Mouse (Mus musculus) erythroblast, adult 5-6 weeks (primary cell): ENCODE measurements around the gene Exo5. TPM values are rescaled to one million over a fixed set of nuclear protein-coding genes. Genes with fewer than 3 reads are reported as not detected.

ENCODE experiments used
- ATAC-seq: replicated peaks from 2 replicates; pipeline ENCODE4 v1.8.0; 2016; ENCODE audit warnings: moderate number of reproducible peaks, mild to moderate bottlenecking, moderate TSS enrichment, inconsistent platforms; ENCODE audit not compliant: poor library complexity, low FRiP score, severe bottlenecking
- total RNA-seq, 2 experiments: library from RNA; stranded (forward) in 1 of 2; stranded (reverse) in 1 of 2; fragments of 150-400 nt in 1 of 2; fragments of 200-764, 138-1000 nt in 1 of 2; gene quantifications; 2 replicates each; pipeline versions ENCODE4 v1.2.3 to v1.2.4; 2015 to 2017; ENCODE audit warnings: low replicate concordance in 2 of 2

Gene Exo5
- total RNA-seq, 2 experiments from 2014 or later, result 4.1 to 21.1 TPM

- ATAC-seq, result no peak
These were observed 13.7 kb downstream of the Exo5 start for GRCm38 (mm10) chr4:120911086-120911485.

- ATAC-seq, result no peak
These were observed 15.2 kb downstream of the Exo5 start for GRCm38 (mm10) chr4:120909558-120910150.

- ATAC-seq, result no peak
These were observed 19.2 kb downstream of the Exo5 start for GRCm38 (mm10) chr4:120905644-120906043.

DNA sequence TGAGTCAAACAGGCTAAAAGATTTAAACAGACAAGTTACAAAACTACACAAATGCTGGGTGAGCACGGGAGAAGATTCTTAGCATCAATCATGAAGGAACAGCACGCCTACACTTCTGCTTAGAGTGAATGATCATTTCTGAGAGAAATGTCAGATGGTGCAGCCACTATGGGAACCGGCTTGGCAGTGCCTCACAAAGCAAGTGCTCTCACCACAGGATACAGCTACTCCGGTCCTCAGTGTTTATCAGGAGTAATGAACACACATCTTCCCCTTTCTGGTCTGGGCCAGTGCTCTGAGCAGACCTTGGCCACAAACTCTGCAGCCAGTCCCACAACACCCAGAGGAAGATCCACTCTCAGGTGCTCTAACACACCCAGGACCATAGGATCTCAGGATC, 20.3 kb downstream of the Exo5 start:
- ATAC-seq, result no peak

DNA sequence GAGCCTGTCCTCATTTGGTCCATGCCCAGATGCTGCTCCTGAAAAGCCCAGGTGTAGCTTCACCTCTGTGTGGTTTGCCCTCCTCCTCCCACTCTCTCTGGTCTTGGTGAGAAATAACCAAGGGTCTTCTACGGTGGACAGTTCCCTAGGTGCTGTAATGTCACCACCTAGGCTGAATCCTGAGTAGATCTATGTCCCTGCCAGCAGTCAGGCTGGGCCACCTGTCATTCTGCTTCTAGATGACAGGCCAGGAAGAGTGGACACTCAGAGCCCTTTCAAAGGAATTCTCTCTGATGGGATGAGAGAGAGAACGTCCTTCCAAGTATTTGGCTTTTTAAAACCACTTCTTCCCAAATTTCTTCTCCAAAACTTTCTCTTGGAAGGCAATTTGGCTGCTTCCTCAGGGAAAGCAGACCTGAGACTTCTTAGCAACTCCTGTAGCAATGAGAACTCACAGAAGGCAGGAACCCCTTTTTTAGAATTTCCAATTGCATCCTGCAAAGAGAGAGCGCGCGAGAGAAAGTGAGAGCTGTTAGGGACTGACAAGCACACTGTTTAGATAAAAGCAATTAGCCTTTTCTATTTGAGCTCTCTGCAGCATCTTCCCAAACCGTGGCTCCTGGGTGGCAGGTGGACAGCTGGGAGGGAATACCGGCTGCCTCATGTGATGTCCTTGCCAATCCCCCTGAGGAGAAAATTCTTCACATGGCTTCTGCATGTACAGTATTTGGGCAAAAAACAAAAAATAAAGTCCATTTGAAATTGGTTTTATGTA, 28.8 kb downstream of the Exo5 start:
- ATAC-seq, result no peak

GRCm38 (mm10) chr4:120895226-120895625, 29.6 kb downstream of the Exo5 start:
- ATAC-seq, result no peak

DNA sequence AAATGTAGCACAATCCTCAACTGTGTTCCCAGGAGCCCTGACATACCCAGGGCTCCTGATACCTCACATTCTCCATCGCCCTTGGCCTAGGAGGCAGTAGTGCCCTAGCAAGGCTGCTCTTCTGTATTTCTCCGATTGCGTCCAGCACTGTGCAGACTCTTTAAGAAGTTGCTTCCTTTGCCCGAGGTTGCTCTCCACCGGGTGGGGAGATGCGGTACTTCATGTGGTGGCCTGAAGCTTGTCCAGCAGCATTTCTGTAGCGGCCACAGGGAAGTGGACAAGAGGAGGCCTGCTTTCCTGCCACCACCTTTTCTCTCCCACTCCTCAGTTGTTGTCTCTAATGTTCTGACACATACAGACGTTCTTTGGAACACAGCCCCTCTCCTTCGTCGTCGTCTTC, 30.2 kb downstream of the Exo5 start:
- ATAC-seq, result no peak

- no peak for ATAC-seq
These were observed 31.0 kb downstream of the Exo5 start for GRCm38 (mm10) chr4:120893656-120894401.

- ATAC-seq, result no peak
These were observed 32.3 kb downstream of the Exo5 start for GRCm38 (mm10) chr4:120892516-120892915.

DNA sequence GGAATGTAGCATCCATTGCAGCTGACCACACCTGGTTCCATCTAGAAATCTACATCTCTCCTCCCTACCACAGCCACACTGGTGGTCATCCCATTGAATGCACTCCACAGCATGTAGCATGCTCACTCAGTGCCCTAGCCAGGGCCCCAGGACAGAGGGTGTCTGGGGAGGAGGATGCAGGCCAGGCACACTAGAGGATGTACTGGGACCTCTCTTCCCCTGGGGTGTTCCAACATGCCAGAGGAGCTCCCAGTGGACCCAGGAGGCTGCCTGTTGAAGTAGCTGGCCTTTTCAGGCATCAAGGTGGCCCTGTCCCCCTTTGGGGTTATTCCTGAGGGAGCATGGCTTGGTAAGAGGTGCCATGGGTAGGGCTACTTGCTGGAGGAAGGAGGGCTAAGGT, 32.9 kb downstream of the Exo5 start:
- no peak for ATAC-seq

- ATAC-seq, result no peak
These were observed 33.9 kb downstream of the Exo5 start for GRCm38 (mm10) chr4:120890754-120891440.

DNA sequence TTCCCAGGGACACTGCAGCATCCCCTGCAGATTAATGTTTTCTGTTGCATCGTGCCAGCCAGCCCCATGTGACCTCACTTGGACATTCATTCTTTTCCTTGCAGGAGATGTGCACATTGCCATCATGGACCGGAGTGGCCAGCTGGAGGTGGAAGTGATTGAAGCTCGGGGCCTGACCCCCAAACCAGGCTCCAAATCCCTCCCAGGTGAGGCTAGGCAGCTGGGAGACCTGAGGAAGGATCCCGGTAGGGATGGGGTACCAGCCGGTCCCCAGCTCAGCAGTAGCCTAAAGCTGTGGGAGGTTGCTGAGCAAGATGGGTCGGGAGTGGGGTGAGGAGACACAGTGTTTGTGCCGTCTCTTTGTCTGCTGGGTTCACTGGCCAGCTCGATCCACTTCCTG, 35.9 kb downstream of the Exo5 start:
- ATAC-seq, result no peak

GRCm38 (mm10) chr4:120887381-120888112, 37.3 kb downstream of the Exo5 start:
- no peak for ATAC-seq

DNA sequence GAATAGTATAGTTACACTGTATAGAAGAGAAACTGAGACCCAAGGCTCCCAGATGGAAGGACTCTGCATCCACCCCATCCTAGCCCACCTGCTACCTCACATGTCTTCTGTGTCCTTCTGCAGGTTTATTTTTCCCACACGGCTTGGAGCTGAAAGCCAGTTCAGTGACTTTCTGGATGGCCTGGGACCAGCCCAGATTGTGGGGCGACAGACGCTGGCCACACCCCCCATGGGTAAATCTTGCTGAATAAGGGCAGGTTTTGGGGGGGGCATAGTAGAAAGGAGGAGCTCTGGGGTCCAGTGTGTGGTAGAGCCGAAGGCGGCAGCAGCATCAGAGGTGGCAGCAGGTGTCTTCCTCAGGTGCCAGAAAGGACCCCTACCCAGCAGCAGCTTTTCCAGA, 38.0 kb downstream of the Exo5 start:
- ATAC-seq, result no peak

DNA sequence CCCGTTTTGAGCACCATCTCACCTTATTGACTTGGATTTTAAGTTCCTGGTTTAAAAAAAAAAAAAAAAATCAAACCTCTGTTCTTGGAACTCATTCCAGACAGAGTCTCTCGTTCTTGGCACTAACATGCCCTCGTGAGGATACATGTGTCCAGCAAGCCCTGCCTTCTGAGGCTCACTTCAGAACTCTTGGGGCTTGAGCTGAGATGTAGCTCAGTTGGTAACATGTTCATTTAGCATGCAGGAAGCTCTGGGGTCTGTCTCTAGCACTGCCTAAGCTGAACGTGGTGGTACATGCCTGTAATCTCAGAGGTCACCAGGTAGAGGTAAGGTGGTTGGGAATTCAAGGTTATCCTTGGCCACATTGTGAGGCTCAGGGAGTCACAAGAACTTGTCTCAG, 38.7 kb downstream of the Exo5 start:
- no peak for ATAC-seq

GRCm38 (mm10) chr4:120885208-120886120, 39.4 kb downstream of the Exo5 start:
- ATAC-seq, result no peak

- no peak for ATAC-seq
These were observed 42.7 kb downstream of the Exo5 start for GRCm38 (mm10) chr4:120882002-120882625.

GRCm38 (mm10) chr4:120880731-120881432, 43.9 kb downstream of the Exo5 start:
- ATAC-seq, result no peak
